Mouse (Mus musculus): Measurements from ENCODE around the gene Ccdc54. TPM values are rescaled to one million over a fixed set of nuclear protein-coding genes. Genes with fewer than 3 reads are reported as not detected.

Gene Ccdc54
- not detected for total RNA-seq (2021)
- long read RNA-seq, experiment 1 = 0 reads
- long read RNA-seq, experiment 2 = 0 reads

DNA sequence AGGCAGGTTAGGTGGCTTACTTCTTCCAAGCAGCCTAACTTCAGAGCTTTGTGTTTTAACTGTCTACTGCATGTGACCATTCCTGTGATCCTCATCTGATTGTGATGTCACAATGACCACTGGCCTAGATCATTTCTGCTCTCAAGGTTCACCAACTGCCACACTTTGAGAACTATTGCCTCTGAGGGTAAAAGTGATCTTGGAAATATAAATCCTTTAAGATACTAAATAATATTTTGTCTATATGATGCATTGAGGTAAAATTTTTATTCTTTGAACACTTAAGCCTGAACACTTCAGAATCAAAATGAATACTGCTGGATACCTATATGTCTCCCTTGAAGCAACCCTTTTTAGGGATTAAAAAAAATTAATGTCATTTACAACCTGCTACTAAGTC lies at the start of gene Ccdc54:
TSS of gene Ccdc54 (minus strand) at position 101 of the 400 bp plus-strand sequence.
- intact Hi-C loops (cut with DNase I; ENCODE audit: low total_unique reads) = no loop called here

DNA sequence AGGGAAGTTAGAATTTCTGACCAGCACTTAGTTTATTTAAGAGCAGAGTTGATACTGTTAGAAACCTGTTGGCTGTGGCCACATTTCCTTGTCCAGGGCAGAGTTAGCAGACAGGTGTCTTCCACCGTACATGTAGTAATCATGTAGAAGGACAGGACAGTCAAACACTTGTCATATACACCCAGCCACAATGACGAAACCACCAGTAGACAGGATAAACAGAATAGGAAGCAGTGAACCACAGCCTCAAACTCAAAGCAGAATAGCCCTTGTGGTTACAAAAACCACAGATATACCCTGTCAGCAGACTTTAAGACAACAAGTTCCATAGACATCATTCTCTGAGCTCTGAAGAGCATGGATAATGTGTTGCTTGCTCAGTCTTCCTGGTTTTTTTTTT lies 41.6 kb upstream of the Ccdc54 start:
- intact Hi-C loops (cut with DNase I; ENCODE audit: low total_unique reads) = no loop called here

More for the DNA sequence above, at the start of gene Ccdc54:
- DNase-seq = no peak

DNA sequence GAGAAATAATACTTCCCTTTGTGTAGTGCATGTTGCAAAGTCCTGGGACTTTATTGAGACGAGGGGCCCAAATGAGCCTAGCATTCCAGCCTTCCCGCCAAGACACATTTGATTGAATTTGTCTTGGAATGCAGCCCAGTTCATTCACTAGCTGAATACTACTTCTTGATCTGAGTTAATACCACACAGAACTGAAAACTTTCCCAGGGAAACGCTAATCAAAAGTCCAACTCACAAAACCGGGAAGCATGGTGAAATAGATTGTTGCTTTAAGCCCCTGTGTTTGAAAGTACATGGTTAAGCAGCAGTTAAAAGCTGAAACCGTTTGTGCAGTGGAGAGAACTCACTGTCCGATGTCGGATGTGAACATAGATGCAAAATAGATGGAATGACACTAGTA lies 24.6 kb upstream of the Ccdc54 start:
- intact Hi-C loops (cut with DNase I; ENCODE audit: low total_unique reads) = no loop called here
- no peak for DNase-seq

More for the DNA sequence above, 41.6 kb upstream of the Ccdc54 start:
- DNase-seq = no peak

DNA sequence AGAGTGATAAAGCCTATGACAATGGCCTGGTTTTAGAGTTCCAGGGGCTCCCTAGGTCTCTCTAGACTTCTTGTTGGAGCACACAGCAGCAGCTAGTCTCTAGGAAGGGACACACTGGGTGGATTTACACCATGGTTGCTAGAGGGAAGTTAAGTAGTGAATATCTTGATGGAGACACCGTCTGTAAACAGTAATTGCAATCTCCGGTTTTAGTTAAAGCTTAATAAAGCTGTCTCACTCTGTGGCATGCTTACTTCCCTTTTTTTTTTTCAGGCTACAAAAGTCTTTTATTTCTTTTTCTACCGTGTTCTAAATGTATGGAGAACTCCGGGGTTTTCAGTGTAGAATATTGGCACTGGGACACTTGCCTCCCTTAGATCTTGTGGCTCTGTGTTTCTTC lies 22.0 kb upstream of the Ccdc54 start:
- DNase-seq = no peak
- intact Hi-C loops (cut with DNase I; ENCODE audit: low total_unique reads) = no loop called here

DNA sequence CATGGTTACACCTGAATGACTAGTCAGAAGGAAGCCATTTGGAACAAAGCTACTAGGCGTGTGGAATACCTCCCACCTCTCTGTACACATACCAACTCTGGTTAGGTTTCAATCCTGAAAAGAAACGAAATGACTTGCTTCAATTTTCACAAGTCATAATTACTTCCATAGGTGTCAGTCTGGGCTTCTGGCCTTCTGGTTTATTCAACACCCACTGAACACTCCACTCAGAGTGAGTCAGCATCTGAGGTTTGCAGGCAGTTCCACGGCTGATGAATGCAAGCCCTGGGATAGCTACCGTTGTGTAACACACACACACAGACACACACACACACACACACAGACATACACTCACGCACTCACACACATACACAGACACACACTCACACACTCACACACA lies 19.6 kb upstream of the Ccdc54 start:
- intact Hi-C loops (cut with DNase I; ENCODE audit: low total_unique reads) = no loop called here
- no peak for DNase-seq

DNA sequence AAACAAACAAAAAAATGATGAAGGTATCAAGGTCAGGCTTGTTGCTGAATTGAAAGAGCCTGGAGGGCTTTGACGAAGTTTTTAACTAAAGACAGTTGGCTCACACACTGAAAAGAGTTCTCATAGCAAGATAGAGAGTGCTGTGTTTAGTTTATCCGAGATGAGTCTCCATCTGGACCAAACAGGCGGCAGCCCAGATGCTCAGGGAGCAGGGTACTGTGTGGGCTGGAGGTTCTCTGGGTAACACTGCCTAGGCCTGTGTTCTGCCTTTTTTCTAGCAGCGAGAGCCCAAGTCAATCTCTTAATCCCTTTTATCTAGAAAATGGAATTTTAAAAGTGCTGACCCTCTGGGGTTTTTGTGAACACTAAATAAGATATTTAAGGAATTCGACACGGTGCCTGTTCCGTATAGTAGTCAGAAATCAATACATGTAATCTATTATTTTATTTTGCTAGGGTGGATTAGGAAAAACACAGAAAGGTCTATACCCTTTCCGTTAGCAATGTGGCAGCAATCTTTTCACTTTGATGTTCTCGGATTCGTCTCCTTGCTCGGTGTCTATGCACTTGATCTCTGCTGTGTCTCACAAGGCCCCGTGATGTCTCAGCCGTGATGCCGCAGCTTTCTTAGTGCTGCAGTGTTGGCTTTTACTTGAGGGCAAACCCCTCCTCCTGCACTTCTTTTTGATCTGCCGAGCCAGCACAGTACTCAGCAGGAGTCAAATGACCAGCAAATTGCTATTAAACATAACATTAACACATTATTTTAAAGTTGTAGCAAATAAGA lies 17.0 kb upstream of the Ccdc54 start:
- DNase-seq = no peak
- intact Hi-C loops (cut with DNase I; ENCODE audit: low total_unique reads) = no loop called here

DNA sequence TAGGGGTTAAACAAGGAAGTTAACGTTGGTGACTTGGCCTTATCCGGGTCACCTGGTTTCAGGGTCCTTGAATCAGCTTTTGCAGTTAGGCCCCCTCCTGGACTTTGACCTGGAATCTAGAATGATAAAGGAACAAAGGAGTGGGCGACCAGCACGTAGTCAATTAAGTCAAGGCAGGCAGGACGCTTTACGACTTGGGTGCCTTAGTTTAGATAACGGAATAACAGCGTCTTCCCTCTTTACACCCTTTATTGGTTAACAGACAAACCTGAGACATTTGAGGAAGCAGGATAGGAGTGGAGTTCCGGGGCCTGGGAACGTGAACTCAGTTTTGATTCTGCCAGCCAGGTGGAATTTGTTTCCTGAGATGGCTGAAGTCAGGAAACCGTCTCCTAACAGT lies 13.9 kb upstream of the Ccdc54 start:
- intact Hi-C loops (cut with DNase I; ENCODE audit: low total_unique reads) = no loop called here
- no peak for DNase-seq

DNA sequence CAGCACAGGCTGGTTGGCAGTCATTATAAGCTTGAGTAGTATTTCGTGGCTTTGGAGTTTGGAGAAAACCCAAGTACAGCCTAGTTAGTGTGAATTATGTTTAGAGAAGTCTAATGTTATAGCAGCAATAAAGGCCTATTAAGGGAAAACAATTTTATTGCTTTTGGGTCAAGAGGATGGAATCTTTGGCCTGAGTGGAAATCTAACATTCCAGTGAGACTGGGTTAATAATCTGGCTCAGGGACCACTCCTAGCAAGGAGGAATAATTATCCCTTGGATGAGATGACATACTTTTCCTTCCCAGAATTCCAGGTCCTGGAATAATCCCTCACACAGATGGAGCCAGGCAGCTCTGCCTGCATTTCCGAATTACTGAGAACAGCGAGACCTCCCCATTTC lies 11.0 kb upstream of the Ccdc54 start:
- intact Hi-C loops (cut with DNase I; ENCODE audit: low total_unique reads) = no loop called here
- DNase-seq = no peak

DNA sequence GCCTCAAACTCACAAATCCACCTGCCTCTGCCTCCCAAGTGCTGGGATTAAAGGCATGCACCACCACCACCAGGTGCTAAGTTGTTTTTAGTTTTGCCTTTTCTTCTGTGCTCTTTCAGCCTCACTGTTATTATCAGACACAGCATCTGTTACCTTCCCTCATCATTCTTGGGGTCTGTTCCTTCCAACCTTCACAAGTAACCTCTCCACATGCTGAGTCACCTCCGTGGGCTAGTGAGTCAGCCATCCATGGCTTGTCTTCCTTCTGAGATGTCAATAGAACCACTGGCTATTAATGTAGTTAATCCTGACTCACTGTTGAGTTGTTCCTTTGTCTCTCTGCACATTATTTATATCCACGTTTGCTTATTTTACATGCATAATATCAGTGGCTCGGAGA lies 9.7 kb upstream of the Ccdc54 start:
- intact Hi-C loops (cut with DNase I; ENCODE audit: low total_unique reads) = no loop called here

DNA sequence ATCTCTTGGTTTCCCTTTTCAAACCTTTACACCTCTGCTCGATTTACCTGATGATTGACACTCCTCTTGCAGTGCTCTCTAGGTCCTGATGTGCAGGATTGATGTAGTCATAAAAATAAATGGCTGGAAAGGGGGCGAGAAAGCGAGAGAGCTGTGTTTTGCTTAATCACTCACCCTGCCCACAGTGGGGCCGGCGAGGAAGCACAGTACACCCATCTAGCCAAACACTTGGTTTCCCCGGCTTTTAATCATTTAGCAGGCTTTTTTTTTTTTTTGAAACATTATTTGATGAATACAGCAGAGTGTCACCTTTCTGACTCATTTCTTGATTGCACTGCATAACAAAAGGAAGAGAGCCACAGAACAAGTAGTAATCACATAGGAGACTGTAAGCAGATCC lies 5.7 kb upstream of the Ccdc54 start:
- intact Hi-C loops (cut with DNase I; ENCODE audit: low total_unique reads) = no loop called here
- DNase-seq = no peak

More for the DNA sequence above, 9.7 kb upstream of the Ccdc54 start:
- no peak for DNase-seq

DNA sequence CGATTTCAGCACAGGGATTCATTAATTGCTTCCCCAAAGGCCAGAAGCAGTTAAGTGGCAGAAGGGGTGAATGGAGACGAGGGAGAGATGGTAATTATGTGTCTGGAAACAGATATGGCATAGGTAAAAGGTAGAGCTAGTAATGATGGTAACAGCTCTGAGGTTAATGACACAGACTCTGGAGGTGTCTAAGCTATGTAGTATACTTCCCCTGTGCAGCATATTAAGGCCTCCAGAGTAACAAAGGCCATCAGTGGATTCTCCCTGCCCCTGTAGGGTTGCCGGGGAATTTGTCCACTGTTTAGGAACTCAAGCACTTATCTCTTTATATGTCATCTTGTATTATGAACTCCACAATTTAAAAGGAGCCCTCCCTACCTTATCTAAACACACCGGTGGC lies 5.2 kb upstream of the Ccdc54 start:
- intact Hi-C loops (cut with DNase I; ENCODE audit: low total_unique reads) = no loop called here
- no peak for DNase-seq

DNA sequence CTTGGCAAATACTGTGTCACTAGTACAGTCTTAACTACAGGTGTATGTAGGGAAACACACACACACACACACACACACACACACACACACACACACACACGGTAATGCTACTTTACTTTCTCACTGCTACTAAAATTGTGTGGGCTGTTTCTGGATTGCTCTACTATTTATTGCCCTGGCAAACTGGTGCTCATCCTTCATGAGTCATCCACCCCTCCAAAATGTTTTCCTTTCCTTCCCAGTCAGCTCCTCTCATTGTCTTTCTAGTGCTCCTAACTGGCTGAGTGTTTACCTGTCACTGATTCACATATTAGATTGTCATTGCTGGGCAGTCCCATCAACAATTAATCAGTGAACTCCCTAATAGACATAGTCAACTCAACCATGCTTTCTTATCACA lies 3.9 kb upstream of the Ccdc54 start:
- no peak for DNase-seq
- intact Hi-C loops (cut with DNase I; ENCODE audit: low total_unique reads) = no loop called here

DNA sequence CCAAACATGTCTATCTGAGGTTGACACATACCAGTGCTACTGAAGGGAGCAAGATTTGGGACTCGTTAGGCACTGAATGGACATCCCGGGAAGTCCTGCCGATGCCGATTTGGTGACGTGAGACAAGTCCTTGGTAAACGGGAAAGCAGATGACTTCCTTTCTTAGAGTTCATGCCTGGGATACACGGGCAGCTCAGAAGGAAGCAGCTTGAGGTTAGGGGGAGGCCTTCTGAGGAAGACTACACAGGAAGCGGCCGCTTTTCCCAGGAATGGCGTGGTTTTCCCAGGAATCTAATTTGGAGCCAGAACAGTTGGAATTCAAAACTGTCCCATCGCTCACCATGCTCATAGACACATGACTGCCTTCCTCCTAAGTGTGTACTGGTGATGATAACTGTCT lies 2.4 kb upstream of the Ccdc54 start:
- intact Hi-C loops (cut with DNase I; ENCODE audit: low total_unique reads) = no loop called here
- DNase-seq = no peak

DNA sequence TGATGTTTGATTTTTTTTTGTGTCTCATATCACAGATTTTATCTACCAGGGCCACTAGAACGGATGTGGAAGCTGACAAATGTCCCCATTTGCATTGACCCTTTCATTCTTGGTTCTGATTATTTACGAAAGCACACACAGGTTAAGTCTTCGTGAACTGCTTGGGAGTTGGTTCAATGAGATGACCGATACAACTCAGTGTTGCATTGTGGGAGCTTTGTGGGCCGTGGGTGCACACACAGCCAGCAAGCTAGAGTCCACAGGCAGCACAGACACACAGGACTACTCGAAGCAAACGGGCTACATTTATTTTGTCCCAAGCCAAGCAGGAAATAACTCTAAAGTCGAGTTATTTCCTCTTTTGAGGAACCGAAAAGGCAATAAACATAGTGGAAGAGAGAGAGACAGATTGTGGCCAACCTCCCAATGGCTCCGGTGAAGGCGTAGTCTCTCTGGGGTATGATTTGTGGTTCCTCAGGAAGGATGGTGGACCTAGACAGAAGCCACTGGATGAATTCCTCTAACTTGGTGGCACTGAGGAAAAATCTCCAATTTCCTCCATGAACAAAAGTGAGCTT lies 1.3 kb downstream of the Ccdc54 start:
- DNase-seq = no peak
- intact Hi-C loops (cut with DNase I; ENCODE audit: low total_unique reads) = no loop called here

DNA sequence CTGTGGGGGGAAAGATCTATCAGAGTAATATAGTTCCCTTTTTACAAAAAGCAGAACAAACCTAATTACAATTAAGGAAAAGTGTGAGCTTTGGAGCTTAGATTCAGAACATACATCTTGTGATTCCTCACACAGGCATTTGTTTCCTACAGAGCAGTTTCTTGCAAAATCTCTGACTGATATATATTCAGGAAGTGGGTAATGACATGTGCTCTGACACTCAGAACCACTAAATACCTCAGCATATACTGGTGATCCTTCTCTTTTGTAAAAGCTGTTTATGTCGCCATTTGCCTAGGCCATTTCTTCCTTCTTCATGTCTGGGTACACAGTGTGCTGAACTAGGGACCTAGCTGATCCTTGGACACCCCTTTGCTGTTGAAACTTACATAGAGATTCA lies 2.8 kb downstream of the Ccdc54 start:
- intact Hi-C loops (cut with DNase I; ENCODE audit: low total_unique reads) = no loop called here
- DNase-seq = no peak

DNA sequence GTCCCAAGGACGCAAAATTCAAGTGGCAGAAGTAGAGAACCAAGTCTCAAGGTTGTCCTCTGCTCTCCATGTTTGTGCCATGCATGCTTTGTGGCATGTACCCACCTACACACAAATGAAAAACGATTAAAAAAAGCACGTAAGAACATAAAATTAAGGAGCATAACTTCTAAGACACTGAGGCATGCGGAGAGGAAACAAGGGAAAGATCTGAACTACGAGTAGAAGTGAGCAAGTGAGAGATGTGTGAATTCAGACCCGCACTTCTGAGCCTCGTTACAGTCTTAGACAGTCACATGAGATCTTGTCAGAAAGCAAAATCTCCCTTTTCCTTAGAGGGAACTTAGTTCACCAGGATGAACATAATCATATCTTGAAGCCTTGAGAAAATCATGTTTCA lies 3.8 kb downstream of the Ccdc54 start:
- intact Hi-C loops (cut with DNase I; ENCODE audit: low total_unique reads) = no loop called here
- DNase-seq = no peak

DNA sequence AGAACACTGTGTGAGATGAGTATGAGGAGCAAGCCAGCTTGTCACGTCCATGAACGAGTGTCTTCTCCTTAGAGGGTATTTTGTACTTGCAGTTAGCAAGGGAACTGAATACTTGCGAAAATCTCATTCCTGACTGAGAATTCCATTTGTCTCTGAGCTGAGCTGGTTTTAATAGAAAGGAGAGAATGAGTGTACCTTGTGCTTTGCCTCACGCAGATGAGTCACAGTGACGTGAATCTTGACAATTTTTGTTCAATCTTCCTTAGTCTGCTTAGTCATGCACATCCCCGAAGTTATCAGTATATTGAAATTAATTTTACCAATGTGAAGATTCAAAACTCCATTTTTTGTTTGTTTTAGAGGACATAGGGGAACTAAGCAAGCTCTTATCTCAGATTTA lies 12.6 kb downstream of the Ccdc54 start:
- intact Hi-C loops (cut with DNase I; ENCODE audit: low total_unique reads) = no loop called here
- no peak for DNase-seq

DNA sequence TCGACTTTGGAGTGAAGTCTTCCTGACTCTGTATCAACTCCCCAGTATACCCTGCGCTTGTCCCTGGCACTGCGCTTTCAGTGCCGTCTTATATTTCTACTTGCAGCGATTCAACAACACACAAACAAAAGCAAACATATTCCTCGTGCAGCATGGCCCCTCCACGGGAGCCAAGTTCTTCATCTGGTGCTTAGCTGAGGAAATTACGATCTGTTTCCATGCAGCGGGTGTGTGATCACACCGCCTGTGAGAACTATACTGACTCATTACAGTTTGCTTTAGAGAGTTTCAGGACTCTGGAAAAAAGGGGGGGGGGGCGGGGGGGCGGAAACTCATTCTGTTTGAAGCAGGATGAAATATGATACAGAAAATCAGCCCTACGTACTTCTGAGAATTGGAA lies 18.4 kb downstream of the Ccdc54 start:
- intact Hi-C loops (cut with DNase I; ENCODE audit: low total_unique reads) = no loop called here
- no peak for DNase-seq

DNA sequence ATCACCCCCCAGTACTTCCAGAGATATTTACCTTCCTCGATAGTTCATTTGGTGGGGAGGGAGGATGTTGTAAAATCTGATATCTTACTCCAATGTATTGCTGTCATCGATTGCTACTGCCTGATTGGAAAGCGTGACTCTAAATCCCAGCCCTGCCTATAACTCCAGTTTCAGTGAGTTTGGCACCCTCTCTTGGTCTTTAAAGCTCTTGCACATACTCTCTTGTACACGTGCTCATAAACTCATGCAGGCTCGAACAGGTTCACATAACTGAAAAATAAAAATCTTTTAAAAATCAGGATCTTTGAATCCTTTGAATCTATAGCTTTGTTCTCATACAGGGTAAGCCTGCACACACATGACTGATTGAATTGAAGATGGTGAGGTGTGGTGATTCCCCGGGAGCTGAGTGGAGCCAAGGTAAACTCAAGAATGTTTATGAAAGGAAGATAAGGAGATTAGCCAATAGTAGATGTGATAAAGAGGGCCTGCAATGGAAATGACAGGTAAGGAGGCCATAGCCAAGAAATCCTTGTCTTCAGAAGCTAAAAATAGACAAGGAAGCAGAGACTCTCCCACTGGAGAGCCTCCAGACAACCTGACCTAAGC lies 31.7 kb downstream of the Ccdc54 start:
- DNase-seq = no peak
- intact Hi-C loops (cut with DNase I; ENCODE audit: low total_unique reads) = no loop called here

DNA sequence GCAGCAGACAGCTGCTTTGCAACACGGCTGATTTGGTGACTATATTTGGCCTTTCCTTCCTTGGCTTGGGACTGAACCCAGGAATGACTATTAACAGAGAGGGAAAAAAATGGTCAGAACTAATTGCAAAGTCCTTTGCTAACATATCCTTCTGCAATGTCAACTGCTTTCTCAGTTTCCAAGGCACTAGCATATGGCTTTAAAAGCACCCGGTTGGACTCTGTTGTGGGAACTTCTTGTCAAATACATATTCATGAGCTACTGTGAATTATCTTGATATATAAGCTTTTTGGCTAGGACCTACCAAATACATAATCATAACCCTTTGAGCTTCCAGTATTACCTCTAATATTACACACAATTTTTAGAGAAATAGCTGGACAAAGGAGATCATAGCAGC lies 37.1 kb downstream of the Ccdc54 start:
- DNase-seq = no peak
- intact Hi-C loops (cut with DNase I; ENCODE audit: low total_unique reads) = no loop called here

DNA sequence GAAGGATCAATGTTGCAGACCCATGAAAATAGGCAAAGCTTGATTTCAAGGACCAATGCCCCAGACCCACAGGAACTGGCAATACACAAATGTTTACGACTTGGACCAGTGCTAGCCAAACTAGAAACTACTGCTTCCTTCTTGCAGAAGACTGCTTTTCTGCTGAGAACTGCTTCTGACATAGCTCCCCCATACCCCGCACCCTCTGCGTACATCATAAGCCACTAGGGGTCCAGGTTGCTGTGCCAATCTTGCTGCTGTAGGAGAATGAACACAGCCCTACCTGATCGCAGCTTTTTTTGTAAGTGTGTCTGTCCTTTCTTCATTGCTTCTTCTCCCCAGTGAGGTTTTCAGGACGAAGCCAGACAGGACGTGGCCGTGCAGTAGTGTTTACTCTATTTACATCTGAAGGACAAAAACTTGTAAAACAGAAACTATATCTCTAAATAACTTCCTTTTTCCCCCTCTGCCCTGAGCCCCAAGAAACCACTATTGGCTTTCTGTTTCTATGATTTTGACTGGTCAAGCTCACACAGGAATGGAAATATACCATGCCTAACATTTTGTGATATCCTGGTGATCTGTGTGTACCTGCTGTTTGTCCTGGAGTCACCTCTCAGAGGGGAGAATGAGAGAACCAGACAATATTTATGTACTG lies 39.0 kb downstream of the Ccdc54 start:
- intact Hi-C loops (cut with DNase I; ENCODE audit: low total_unique reads) = no loop called here
- no peak for DNase-seq
